Mouse (Mus musculus): Measurements from ENCODE around the gene Kiss1r.
A peak's percentile ranks its signal among the peaks of the same experiment; 100 is the strongest.

The Kiss1r gene

DNA sequence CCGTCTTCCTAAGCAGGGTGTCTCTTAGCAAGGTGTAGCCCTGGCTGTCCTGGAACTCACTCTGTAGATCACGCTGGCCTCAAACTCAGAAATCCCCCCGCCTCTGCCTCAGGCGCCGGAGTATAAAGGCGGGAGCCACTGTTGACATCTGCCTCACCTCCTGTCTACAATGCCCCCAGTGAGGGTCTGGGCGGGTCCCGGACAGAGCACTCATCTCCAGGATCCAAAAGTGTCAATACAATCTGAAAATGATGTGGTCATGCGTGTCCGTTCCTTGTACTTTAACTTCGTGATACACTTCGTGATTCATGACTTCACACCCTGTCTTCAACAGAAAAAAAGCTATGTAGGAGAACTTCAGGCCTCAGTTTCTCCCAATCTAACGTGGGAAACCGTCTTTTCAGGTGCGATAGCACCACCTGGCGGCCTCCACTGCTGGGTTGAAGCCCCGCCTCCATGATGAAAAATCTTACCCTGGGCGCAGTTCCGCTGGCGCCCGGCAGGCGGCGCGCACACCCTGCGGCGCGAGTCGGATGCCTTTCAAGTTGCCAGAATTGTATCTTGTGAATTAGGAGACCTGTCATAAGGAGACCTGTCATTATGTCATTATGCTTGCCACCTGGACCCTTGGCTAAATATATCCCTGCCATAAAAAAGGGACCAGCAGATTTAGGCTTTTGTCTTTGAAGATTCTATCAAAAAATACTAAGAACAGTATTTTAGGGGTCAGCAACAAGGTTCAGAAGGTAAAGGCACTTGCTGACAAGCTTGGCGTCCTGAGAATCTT, 8.4 kb downstream of the Kiss1r start:
- peak; percentile 96 for DNase-seq (ENCODE audit: low spot score)

DNA sequence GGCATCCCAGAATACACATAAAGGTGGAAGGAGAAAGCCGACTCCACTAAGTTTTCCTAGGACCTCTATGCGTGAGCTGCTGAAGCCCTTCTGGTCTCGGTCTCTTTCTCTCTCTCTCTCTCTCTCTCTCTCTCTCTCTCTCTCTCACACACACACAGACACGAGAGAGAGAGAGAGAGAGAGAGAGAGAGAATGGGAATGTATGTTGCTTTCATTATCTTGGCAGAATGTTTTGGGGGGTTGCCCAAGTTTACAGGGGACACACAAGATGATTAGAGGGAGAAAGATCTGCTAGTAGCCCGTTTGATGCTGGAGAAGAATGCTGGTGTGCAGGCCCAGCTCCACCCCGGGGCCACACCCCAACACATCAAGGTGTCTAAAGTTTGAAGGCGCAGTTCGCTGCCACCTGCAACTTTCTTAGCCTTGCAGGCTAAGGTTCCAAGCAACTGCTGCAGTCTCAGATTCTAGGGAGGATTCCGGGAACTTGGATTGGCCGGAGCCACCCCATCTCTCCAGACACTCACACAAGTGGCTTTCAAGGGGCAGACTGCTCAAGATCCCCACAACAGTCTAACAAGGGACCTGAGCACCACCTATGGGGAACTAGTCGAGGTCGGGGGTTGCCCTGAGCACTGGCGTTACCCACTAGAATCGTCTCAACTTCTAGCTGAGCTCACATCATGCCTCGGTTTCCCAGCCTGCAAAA, 9.2 kb downstream of the Kiss1r start:
- DNase-seq (ENCODE audit: low spot score), result no peak

DNA sequence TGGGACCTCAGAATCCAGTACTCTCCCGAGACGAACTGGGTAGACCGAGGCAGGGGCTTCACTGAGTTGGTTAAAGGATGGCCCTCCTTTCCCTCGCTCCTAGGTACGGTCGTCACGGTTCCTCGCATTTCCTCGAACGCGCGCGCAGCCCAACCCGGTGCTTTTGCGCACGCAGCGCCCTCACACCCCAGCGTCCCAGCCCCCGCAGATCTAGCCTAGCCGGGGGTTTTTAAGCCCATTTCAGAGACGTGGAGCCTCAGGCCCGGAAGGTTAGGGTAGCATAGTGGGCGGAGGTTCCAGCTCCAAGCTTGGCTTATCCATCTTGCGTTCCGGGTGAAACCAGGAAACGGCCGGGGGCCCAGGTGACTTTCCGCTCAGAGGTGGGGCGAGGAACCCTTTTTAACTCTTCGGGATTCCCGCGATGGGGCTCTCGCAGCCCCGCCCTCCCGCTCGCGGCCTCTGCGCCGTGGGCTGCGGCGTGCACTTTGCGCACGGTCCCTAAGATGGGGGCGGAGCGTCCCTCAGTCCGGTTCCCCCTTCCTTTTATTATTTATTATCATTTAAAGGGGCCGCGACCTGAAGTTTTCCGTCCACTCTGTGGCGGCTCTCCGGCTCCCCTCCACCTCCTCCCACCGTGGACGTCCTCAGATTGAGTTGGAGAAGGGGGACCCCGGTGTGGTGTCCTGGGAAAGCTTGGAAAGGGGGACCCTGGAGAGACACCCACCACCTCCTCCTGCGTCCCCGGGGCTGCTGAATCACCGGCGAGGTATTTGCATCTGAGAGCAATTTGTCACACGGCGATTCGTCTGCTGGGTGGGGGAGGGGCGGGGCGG, 9.9 kb downstream of the Kiss1r start, which contains the start of gene Arid3a:
Arid3a (plus strand) TSS at position 553 of the 833 bp plus-strand sequence.
- peak; percentile 93 for DNase-seq (ENCODE audit: low spot score)

DNA sequence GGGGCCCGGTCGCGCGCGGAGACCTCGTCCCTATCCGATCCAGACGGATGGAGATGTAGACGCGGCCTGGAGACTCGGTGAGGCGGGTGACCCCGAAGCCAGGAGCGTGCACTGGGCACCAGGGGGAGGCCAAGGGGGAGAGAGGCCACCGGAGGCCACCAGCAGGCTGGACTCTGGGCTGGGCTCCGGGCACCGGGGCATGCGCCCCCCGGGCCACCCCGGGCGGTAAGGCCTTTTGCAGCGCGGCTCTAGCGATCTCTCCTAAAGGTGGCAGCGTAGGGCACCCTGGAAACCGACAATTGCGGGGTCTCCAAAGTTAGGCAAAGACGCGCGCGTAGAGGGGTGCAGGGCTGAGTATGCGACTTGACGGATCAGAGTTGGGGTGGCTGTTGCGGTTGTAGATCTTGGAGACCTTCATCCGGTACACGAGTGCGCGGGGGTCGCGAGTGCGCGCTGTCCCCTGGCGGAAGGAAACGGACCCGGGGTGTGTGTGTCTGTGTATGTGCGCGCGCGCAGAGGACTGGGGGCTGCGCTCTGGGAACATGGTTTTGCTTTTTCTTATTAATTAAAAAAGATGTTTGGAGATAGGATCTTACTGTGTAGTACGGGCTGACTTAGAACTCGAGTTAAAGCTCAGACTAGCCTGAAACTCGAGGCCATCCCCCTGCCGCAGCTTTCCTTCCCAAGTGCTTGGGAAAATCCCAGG, 10.7 kb downstream of the Kiss1r start:
- peak; percentile 67 for DNase-seq (ENCODE audit: low spot score)

DNA sequence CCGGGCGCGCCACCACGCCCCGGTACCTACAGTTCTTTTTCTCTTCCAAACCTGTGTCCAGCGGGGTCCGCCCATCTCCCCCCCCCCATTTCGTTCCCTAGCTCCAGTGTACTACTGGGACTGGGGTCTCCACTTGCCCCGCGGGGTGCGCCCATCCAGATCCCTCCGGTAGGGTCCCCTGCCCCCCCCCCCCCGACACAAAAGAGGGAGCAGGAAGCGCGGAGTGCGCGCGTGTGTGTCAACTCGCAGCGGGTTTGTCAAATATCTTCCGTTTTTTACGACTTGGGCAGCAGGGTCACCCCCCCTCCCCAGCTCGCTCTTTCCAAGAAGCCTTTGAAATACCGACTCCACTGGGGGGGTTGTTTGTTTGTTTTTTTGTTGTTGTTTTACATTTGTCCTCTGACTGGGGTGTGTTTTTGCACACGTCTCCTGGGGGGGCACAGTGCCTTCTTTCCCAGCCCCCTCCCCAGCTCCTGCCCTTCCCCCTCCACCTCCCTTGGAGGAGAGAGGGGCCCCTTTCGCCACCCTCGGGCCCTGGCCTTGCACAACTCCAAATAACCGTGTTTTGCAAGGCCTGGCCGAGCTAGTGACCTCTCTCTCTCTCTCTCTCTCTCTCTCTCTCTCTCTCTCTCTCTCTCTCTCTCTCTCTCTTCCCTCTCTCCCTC, 11.4 kb downstream of the Kiss1r start:
- no peak for DNase-seq (ENCODE audit: low spot score)

- no peak for DNase-seq (ENCODE audit: low spot score)
Observed at GRCm38 (mm10) chr10:79928907-79929701, 12.3 kb downstream of the Kiss1r start.

GRCm38 (mm10) chr10:79929967-79930825, 13.4 kb downstream of the Kiss1r start:
- no peak for DNase-seq (ENCODE audit: low spot score)

- no peak for DNase-seq (ENCODE audit: low spot score)
Observed at GRCm38 (mm10) chr10:79930826-79931186, 14.0 kb downstream of the Kiss1r start.

DNA sequence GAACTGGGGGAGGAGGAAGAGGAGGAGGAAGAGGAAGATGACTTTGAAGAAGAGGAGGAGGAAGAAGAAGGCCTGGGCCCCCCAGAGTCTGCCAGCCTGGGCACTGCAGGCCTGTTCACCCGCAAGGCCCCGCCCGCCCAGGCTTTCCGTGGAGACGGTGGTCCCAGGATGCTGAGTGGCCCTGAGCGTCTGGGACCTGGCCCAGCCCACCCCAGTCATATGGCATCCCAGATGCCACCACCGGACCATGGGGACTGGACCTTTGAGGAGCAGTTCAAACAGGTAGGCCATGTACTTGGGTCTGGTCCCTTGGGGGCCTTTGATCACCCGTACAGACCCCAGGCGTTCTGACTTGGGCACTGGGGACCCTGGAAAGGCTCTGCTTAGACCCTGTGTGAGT, 15.0 kb downstream of the Kiss1r start:
- DNase-seq (ENCODE audit: low spot score), result no peak

- peak; percentile 73 for DNase-seq (ENCODE audit: low spot score)
Observed at GRCm38 (mm10) chr10:79932736-79933135, 16.0 kb downstream of the Kiss1r start.

DNA sequence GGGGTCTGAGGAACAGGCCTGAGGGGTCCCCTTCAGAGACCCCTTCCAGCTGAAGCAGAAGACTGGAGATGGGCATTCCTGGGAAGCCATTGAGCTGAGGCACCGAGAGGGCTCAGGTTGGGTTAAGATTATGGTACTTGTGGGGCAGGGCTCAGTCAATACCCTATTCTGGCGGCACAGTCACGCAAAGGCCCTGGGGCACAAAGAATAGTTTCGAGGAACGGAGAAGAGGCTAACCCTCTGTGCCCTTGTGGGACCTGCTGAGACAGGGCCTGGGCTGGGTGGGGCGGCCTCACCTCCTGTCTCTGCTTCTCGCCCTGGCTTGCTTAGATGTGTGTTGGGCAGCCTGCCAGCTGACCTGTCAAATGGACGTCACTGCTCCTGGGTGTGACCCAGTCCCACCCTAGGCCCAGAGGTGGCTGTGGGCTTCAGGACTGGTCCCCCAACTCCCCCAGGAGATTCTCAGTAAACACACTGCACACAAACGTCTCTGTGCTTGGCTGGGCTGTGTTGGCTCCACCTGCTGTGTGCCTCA, 16.4 kb downstream of the Kiss1r start:
- no peak for DNase-seq (ENCODE audit: low spot score)

DNA sequence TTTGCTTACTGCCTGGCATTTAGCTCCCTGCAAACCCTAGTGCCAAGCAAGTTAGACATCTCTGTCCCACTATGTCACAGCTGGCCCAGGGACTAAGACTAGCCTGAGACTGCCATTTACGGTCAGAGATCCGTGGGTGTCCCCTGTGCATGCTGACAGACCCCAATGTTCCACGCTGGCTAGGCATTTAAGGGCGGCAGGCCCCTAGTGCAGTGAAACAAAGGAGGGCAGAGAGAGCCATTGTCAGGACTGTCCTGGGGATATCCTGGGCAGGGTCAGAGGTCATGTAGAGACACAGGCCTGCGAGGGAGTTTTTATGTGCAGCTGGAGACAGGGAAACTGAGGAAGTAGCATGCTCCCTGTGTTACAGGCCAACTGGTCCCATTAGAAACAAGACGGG, 17.1 kb downstream of the Kiss1r start:
- no peak for DNase-seq (ENCODE audit: low spot score)

GRCm38 (mm10) chr10:79934272-79934721, 17.5 kb downstream of the Kiss1r start:
- DNase-seq (ENCODE audit: low spot score), result peak; percentile 78

DNA sequence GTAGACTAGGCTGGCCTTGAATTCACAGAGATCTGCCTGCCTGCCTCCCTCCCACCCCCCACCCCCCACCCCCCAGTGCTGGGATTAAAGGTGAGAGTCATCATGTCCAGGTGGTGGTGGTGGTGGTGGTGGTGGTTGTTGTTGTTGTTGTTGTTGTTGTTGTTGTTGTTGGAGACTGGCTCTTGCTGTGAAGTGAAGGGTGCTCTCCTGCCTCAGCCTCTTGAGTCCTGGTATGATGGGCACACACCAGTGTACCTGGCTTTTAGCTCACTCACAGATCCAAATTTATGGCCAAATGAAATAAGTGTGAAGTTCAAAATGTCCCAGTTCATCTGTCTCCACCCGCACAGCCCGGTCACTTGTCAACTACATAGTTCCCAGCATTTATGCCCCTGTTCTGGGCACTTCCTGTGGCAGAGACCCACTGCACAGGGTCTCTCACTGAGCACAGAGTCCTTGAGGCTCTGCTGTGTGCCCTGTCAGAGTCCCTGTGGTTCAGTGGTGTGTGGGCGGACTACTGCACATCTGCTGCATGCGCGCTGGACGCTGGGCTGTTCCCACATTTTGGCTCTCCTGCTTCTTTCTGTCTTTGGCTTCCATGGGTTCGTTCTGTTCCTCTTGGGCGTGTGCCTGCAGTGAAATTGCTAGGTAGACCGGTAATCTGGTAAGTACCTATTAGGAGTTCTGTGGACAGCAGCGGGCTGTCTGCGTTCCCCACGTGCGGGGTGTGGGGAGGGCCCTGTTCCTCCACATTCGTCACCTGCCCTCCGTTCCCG, 18.2 kb downstream of the Kiss1r start:
- no peak for DNase-seq (ENCODE audit: low spot score)

DNA sequence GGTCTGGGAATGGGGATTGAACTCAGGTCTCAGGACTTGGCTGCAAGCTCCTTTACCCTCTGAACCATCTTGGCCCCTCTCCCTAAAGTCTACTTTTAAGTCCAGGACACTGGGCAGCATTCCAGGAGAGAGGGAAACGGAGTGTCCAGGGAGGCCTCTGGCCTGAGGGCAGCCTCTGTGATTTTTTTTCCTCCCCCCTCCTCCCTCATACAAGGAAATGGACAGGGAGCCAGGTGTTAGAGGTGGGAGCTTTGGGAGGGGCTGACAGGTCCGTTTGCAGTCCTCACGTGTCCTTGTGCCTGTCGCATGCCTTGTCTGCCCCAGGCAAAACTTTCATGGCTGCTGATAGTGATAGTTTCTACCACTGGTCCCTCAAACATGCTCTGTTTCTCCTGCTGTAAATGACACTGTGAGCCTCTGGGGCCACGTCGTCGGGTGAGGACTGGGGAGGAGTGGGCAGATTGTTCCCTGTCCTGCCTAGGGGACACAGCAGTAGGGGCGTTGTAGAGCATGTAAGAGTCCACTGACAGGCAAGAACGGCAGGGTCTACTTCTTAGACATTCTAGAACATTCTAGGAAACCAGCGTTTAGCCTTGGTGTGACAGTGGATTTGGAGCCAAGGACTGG, 19.6 kb downstream of the Kiss1r start:
- no peak for DNase-seq (ENCODE audit: low spot score)

DNA sequence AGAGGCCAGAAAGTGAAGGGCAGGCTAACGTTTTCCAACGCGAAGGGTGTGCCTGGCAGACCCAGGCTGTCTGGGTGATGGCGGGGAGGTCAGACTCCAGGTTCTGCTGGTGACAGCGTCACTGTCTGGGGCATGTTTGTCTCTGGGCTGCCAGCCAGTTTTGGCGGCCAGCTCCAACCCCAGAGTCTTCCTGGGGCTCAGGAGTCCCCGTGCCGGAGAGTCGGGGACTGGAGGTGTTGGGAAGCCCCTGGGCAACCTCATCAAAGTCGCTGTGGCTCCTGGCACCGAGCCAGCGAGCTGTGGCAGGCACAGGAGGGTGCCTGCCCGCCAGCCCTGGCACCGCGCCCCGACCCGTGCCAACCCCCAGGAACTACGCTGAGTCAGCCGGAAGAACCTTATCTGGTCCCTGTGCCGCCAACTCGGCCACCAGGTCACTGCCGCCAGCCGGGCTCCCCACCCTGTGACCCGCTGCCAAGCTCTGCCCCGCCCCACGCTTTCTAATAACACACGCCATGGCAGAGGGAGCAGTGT, 20.2 kb downstream of the Kiss1r start:
- DNase-seq (ENCODE audit: low spot score), result peak; percentile 84

- no peak for DNase-seq (ENCODE audit: low spot score)
Observed at GRCm38 (mm10) chr10:79937775-79938526, 21.2 kb downstream of the Kiss1r start.
